Mouse (Mus musculus) testis, postnatal 10 days (tissue): ENCODE measurements around the gene Ccnb1ip1.

Experiments
- DNase-seq: peaks from one replicate; pipeline ENCODE4 v3.0.0; 2021; ENCODE audit warnings: low spot score

Ccnb1ip1 gene

GRCm38 (mm10) chr14:50782166-50782565 lies 25.4 kb downstream of the Ccnb1ip1 start:
- no peak for DNase-seq

- DNase-seq, result no peak
These were observed 36.2 kb downstream of the Ccnb1ip1 start for GRCm38 (mm10) chr14:50771342-50771741.

GRCm38 (mm10) chr14:50765736-50766135 lies 41.8 kb downstream of the Ccnb1ip1 start:
- DNase-seq, result no peak

- DNase-seq, result no peak
These were observed 49.0 kb downstream of the Ccnb1ip1 start for GRCm38 (mm10) chr14:50758416-50759085.

DNA sequence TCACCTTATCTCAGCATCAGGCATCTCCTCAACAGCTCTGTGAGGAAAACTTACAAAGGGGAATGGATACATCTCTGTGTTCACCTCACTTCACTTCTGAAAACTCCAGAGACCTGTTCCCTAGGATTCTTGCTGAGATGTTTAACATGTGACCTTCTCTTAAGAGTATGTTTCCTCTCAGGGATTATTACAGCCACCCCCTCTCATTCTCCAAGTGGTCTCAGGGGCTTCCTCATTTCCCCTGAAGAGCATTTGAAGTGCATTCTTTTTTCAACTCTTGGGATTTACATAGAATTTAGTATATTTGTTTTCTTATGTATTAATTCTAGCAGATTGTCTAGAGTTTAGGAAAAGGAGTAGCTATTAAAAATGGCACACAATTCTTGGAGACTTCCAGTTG lies 62.5 kb downstream of the Ccnb1ip1 start, which contains the start of gene Olfr749:
Gene Olfr749 (minus strand): TSS at position 101 of the 400 bp plus-strand sequence.
- DNase-seq, result no peak

GRCm38 (mm10) chr14:50741584-50741983 lies 65.9 kb downstream of the Ccnb1ip1 start:
- no peak for DNase-seq

- no peak for DNase-seq
These were observed 67.2 kb downstream of the Ccnb1ip1 start for GRCm38 (mm10) chr14:50740334-50740733.
